Mouse (Mus musculus) spleen, adult 2 months (tissue): ENCODE results near the gene Smim1.

Source experiments
- CTCF ChIP-seq: fragments of 200-500 bp; IDR thresholded peaks from 2 replicates; pipeline ENCODE4 v1.5.1; 2011; ENCODE audit warnings: mild to moderate bottlenecking, inconsistent platforms; ENCODE audit not compliant: insufficient read depth, insufficient read length, insufficient replicate concordance; ENCODE audit errors: extremely low read depth
- POLR2A ChIP-seq: fragments of 200-500 bp; IDR thresholded peaks from 2 replicates; pipeline ENCODE4 v1.6.1; 2011; ENCODE audit warnings: low read depth, low read length, inconsistent platforms

DNA sequence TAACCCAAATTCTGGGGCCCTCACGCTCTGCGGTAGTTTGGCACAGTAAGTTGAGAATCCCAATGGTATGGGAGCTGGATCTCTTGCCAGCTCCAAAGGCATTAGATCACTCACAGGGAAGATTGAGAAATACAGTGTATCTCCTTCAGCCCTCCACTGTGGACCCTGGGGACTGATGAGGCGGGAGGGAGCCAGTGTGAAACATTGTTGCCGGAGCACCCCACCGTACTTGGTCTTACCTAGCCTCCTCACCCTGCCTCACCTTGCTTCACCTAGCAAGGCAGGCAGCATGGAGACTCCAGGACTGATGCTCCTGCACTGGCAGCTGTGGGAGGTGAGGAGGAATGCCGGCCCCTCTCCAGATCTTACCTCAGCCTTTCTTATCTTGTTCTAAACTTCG lies 29.5 kb upstream of the Smim1 start:
- no peak for TF ChIP-seq POLR2A
- no peak for TF ChIP-seq CTCF
